Mouse (Mus musculus): Measurements from ENCODE around the gene Pi16. TPM values are rescaled to one million over a fixed set of nuclear protein-coding genes. Genes with fewer than 3 reads are reported as not detected.

Pi16 gene
- polyA plus RNA-seq, 1 experiment: 7.1 TPM

- Histone ChIP-seq H3K36me3 (ENCODE audit: control insufficient read depth, insufficient read depth) (no peaks in the 10 kb centered on the region), H3K4me2 (ENCODE audit: low read depth) (peak overlapping the region; percentile 69), H3ac (ENCODE audit: control insufficient read depth, insufficient read length) (no peak overlapping the region), H3K4me3 (no peak overlapping the region), H3K27me3 (ENCODE audit: control insufficient read depth, insufficient read depth, insufficient read length) (no peaks in the 10 kb centered on the region), H3K79me2 (ENCODE audit: control insufficient read depth, insufficient read depth) (no peaks in the 10 kb centered on the region)
- no peak for TF ChIP-seq MAX (IDR thresholded peaks at IDR 0.05; ENCODE audit: low read depth)
- TF ChIP-seq USF1 (IDR thresholded peaks at IDR 0.05; ENCODE audit: low read depth): no peak
- TF ChIP-seq POLR2AphosphoS2 (IDR thresholded peaks at IDR 0.05; ENCODE audit: insufficient read length, low read depth): no peak
- TF ChIP-seq REST (IDR thresholded peaks at IDR 0.05; ENCODE audit: insufficient read depth, insufficient read length): no peak
- no peak for TF ChIP-seq E2F4 (IDR thresholded peaks at IDR 0.05; ENCODE audit: insufficient read depth)
- no peak for TF ChIP-seq SRF (IDR thresholded peaks at IDR 0.05; ENCODE audit: control insufficient read depth, insufficient read length, low read depth)
- TF ChIP-seq POLR2A (IDR thresholded peaks at IDR 0.05; ENCODE audit: insufficient read length, low read depth): no peak
- no peak for TF ChIP-seq MYOD1 (IDR thresholded peaks at IDR 0.05; ENCODE audit: control insufficient read depth in 1 of 3, insufficient read length in 2 of 3, low read depth in 2 of 3)
- TF ChIP-seq TCF3 (IDR thresholded peaks at IDR 0.05; ENCODE audit: insufficient read length, low read depth): no peak
- TF ChIP-seq TCF12 (IDR thresholded peaks at IDR 0.05; ENCODE audit: insufficient read depth, poor library complexity, severe bottlenecking): no peak
- TF ChIP-seq MYOG (IDR thresholded peaks at IDR 0.05; ENCODE audit: control insufficient read depth in 1 of 3, insufficient read depth in 1 of 3, insufficient read length in 2 of 3, low read depth in 2 of 3): no peak
- TF ChIP-seq CEBPB (IDR thresholded peaks at IDR 0.05; ENCODE audit: insufficient read depth, poor library complexity, severe bottlenecking): no peak
These were observed 39.4 kb downstream of the Pi16 start for GRCm38 (mm10) chr17:29356882-29357281.

GRCm38 (mm10) chr17:29358928-29359327 is 41.4 kb downstream of the Pi16 start:
- H3K4me3 ChIP-seq: no peak overlapping the region
- H3K79me2 ChIP-seq (ENCODE audit: control insufficient read depth, insufficient read depth): no peaks in the 10 kb centered on the region
- no peak overlapping the region for H3ac ChIP-seq (ENCODE audit: control insufficient read depth, insufficient read length)
- TF ChIP-seq USF1 (IDR thresholded peaks at IDR 0.05; ENCODE audit: low read depth): no peak
- no peak for TF ChIP-seq MAX (IDR thresholded peaks at IDR 0.05; ENCODE audit: low read depth)
- no peak for TF ChIP-seq POLR2AphosphoS2 (IDR thresholded peaks at IDR 0.05; ENCODE audit: insufficient read length, low read depth)
- no peak for TF ChIP-seq CEBPB (IDR thresholded peaks at IDR 0.05; ENCODE audit: insufficient read depth, poor library complexity, severe bottlenecking)
- TF ChIP-seq MYOD1 (IDR thresholded peaks at IDR 0.05; ENCODE audit: control insufficient read depth in 1 of 3, insufficient read length in 2 of 3, low read depth in 2 of 3): no peak
- no peak for TF ChIP-seq TCF3 (IDR thresholded peaks at IDR 0.05; ENCODE audit: insufficient read length, low read depth)
- no peak for TF ChIP-seq MYOG (IDR thresholded peaks at IDR 0.05; ENCODE audit: control insufficient read depth in 1 of 3, insufficient read depth in 1 of 3, insufficient read length in 2 of 3, low read depth in 2 of 3)
- TF ChIP-seq POLR2A (IDR thresholded peaks at IDR 0.05; ENCODE audit: insufficient read length, low read depth): no peak
- no peak for TF ChIP-seq REST (IDR thresholded peaks at IDR 0.05; ENCODE audit: insufficient read depth, insufficient read length)
- no peak for TF ChIP-seq E2F4 (IDR thresholded peaks at IDR 0.05; ENCODE audit: insufficient read depth)
- no peak for TF ChIP-seq TCF12 (IDR thresholded peaks at IDR 0.05; ENCODE audit: insufficient read depth, poor library complexity, severe bottlenecking)
- TF ChIP-seq SRF (IDR thresholded peaks at IDR 0.05; ENCODE audit: control insufficient read depth, insufficient read length, low read depth): no peak
- H3K4me2 ChIP-seq (ENCODE audit: low read depth): no peak overlapping the region
- no peaks in the 10 kb centered on the region for H3K36me3 ChIP-seq (ENCODE audit: control insufficient read depth, insufficient read depth)
- H3K27me3 ChIP-seq (ENCODE audit: control insufficient read depth, insufficient read depth, insufficient read length): no peaks in the 10 kb centered on the region

- TF ChIP-seq E2F4 (IDR thresholded peaks at IDR 0.05; ENCODE audit: insufficient read depth) (no peak), SRF (IDR thresholded peaks at IDR 0.05; ENCODE audit: control insufficient read depth, insufficient read length, low read depth) (no peak)
- Histone ChIP-seq H3ac (ENCODE audit: control insufficient read depth, insufficient read length) (no peak within 1 kb of the TSS), H3K79me2 (ENCODE audit: control insufficient read depth, insufficient read depth) (no peaks in the 10 kb centered on the region), H3K4me3 (no peak within 1 kb of the TSS), H3K27me3 (ENCODE audit: control insufficient read depth, insufficient read depth, insufficient read length) (no peaks in the 10 kb centered on the region), H3K4me2 (ENCODE audit: low read depth) (no peak within 1 kb of the TSS), H3K36me3 (ENCODE audit: control insufficient read depth, insufficient read depth) (no peaks in the 10 kb centered on the region)
These were observed 43.3 kb downstream of the Pi16 start, which contains the start of gene Fgd2 for GRCm38 (mm10) chr17:29360761-29361221. Fgd2 (plus strand) TSS chr17:29360914.

GRCm38 (mm10) chr17:29361982-29362691 is 44.7 kb downstream of the Pi16 start:
- Histone ChIP-seq H3K4me3 (no peak overlapping the region), H3K27me3 (ENCODE audit: control insufficient read depth, insufficient read depth, insufficient read length) (no peaks in the 10 kb centered on the region), H3K79me2 (ENCODE audit: control insufficient read depth, insufficient read depth) (no peaks in the 10 kb centered on the region), H3ac (ENCODE audit: control insufficient read depth, insufficient read length) (no peak overlapping the region), H3K4me2 (ENCODE audit: low read depth) (no peak overlapping the region), H3K36me3 (ENCODE audit: control insufficient read depth, insufficient read depth) (no peaks in the 10 kb centered on the region)
- TF ChIP-seq REST (IDR thresholded peaks at IDR 0.05; ENCODE audit: insufficient read depth, insufficient read length) (peak; percentile 80), CEBPB (IDR thresholded peaks at IDR 0.05; ENCODE audit: insufficient read depth, poor library complexity, severe bottlenecking) (no peak)

- peaks cover 2% of the 10 kb centered on the region for H3K27me3 ChIP-seq (ENCODE audit: control insufficient read depth, insufficient read depth, insufficient read length)
- no peak overlapping the region for H3K4me3 ChIP-seq
- H3K36me3 ChIP-seq (ENCODE audit: control insufficient read depth, insufficient read depth): no peaks in the 10 kb centered on the region
- no peak for TF ChIP-seq POLR2AphosphoS2 (IDR thresholded peaks at IDR 0.05; ENCODE audit: insufficient read length, low read depth)
- TF ChIP-seq E2F4 (IDR thresholded peaks at IDR 0.05; ENCODE audit: insufficient read depth): no peak
- TF ChIP-seq TCF3 (IDR thresholded peaks at IDR 0.05; ENCODE audit: insufficient read length, low read depth): no peak
- TF ChIP-seq REST (IDR thresholded peaks at IDR 0.05; ENCODE audit: insufficient read depth, insufficient read length): no peak
- TF ChIP-seq TCF12 (IDR thresholded peaks at IDR 0.05; ENCODE audit: insufficient read depth, poor library complexity, severe bottlenecking): no peak
- no peak for TF ChIP-seq MAX (IDR thresholded peaks at IDR 0.05; ENCODE audit: low read depth)
- no peak for TF ChIP-seq POLR2A (IDR thresholded peaks at IDR 0.05; ENCODE audit: insufficient read length, low read depth)
- no peak overlapping the region for H3ac ChIP-seq (ENCODE audit: control insufficient read depth, insufficient read length)
- H3K79me2 ChIP-seq (ENCODE audit: control insufficient read depth, insufficient read depth): no peaks in the 10 kb centered on the region
- H3K4me2 ChIP-seq (ENCODE audit: low read depth): no peak overlapping the region
These were observed 45.6 kb downstream of the Pi16 start for GRCm38 (mm10) chr17:29363109-29363508.

Data from myocyte (in vitro differentiated cells).